Mouse (Mus musculus) lung, embryonic 15.5 days (tissue): ENCODE measurements around the gene Ppp1r12c. TPM values are rescaled to one million over a fixed set of nuclear protein-coding genes. Genes with fewer than 3 reads are reported as not detected.

Experiments used
- ATAC-seq: fragments of 200-750 bp; cut with Nextera tagmentation; 2 replicates; pipeline ENCODE4 v1.8.0; 2017; ENCODE audit warnings: moderate number of reproducible peaks, borderline replicate concordance; ENCODE audit not compliant: low FRiP score, low TSS enrichment; ENCODE audit errors: extremely low read depth
- H3K27ac ChIP-seq: fragments of 300-500 bp; sonication (generic); 2 replicates; pipeline ENCODE4 v1.5.1; 2015; ENCODE audit warnings: moderate library complexity, mild to moderate bottlenecking, inconsistent platforms
- H3K27me3 ChIP-seq: fragments of 300-500 bp; sonication (generic); 2 replicates; pipeline ENCODE4 v1.6.1; 2015; ENCODE audit warnings: inconsistent platforms
- H3K36me3 ChIP-seq: fragments of 300-500 bp; sonication (generic); 2 replicates; pipeline ENCODE4 v1.6.1; 2015; ENCODE audit warnings: inconsistent platforms
- H3K4me1 ChIP-seq: fragments of 300-500 bp; sonication (generic); 2 replicates; pipeline ENCODE4 v1.6.1; 2015; ENCODE audit warnings: inconsistent platforms
- H3K4me2 ChIP-seq: fragments of 300-500 bp; sonication (generic); 2 replicates; pipeline ENCODE4 v1.6.1; 2015; ENCODE audit warnings: inconsistent platforms, mild to moderate bottlenecking, moderate library complexity
- H3K4me3 ChIP-seq: fragments of 300-500 bp; sonication (generic); 2 replicates; pipeline ENCODE4 v1.5.1; 2015; ENCODE audit warnings: mild to moderate bottlenecking, inconsistent platforms
- H3K9ac ChIP-seq: fragments of 300-500 bp; sonication (generic); 2 replicates; pipeline ENCODE4 v1.6.1; 2015; ENCODE audit warnings: inconsistent platforms
- H3K9me3 ChIP-seq: fragments of 300-500 bp; sonication (generic); 2 replicates; pipeline ENCODE4 v1.6.1; 2016; ENCODE audit warnings: inconsistent platforms
- WGBS: fragments of 180-500 bp; shearing (Covaris S2); methylation state at CpG from one replicate; pipeline ENCODE4 v1.1.7; 2015; 5-methylcytosine and 5-hydroxymethylcytosine counted together
- polyA plus RNA-seq: library from polyadenylated mRNA; unstranded; fragments of >200 nt; fragmentation: Nextera tagmentation; extraction: Ambion mirVana; gene quantifications from 2 replicates; pipeline ENCODE4 v1.2.1, GENCODE M21; 2015

Gene Ppp1r12c
- polyA plus RNA-seq, 1 experiment from 2014 or later: 49.0 TPM

- Histone ChIP-seq H3K4me3 (no peak overlapping the region), H3K9ac (no peak overlapping the region), H3K9me3 (no peaks in the 10 kb centered on the region), H3K4me2 (no peak overlapping the region), H3K4me1 (peaks cover 39% of the 10 kb centered on the region), H3K36me3 (no peaks in the 10 kb centered on the region), H3K27ac (no peak overlapping the region), H3K27me3 (no peaks in the 10 kb centered on the region)
- no peak; the same call in 1 of the 2 replicates for ATAC-seq
- WGBS: 49% methylated on average over 6 of the region's 6 CpGs
Observed at GRCm38 (mm10) chr7:4513829-4514712, 12.6 kb upstream of the Ppp1r12c start.

DNA sequence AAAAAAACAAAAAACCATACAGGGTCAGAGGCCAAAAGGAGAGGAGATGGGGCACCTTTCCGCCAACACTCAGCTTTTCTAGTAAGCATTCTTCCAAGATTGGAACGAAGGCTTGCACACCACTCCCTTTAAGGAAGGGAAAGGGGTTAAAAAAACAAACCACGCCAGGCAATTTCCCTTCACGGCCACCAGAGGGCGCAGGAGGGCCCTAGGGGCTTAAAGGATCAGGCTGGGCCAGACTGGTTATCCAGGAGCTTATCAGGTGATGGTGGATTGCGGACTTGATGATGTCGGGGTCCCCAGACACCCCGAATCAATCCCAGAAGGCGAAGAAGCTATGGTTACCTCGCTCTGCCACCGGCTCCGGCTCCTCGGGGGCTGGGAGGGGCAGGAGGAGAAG lies 11.8 kb upstream of the Ppp1r12c start:
- no peak for ATAC-seq
- 28% methylated on average over 13 of the region's 13 CpGs for WGBS
- Histone ChIP-seq H3K27ac (no peak overlapping the region), H3K9me3 (no peaks in the 10 kb centered on the region), H3K4me3 (no peak overlapping the region), H3K9ac (no peak overlapping the region), H3K4me2 (no peak overlapping the region), H3K27me3 (no peaks in the 10 kb centered on the region; the same call in 1 of the 2 replicates), H3K36me3 (no peaks in the 10 kb centered on the region), H3K4me1 (peaks cover 39% of the 10 kb centered on the region)

DNA sequence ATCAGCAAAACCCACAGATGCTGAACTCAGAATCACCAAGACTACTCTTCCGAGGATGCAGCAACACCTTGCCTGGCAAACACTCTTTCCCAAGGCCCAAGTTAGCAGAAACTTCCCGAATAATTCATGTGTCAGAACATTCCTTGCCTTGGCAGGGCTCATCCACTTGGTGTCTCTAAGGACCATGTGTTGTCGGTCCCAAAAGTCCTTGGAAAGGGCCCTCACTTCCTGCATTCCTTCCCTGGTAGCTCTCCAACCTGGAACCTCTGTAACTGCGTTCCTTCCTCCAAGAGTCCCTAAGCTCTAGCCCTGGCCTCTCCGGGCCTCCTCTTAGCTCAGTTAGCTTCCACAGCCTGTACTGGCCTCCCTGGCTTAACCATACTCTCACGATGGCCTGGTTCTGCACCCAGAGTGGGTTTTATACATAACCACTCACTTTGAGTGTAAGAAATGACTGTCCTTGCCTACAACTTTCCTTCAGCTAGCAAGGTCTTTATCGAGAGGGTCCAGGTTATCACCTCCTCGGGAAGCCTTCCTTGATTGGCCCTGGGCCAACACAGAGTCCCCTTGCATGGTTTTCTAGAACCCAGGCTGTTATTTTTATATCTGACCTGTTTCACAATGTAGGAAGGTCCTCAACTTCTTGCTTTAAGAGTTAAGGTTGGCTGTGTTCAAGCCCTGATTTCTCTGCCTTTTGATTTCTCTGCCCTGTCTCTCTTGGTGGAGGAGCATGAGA lies 10.2 kb upstream of the Ppp1r12c start:
- Histone ChIP-seq H3K4me3 (no peak overlapping the region), H3K9me3 (no peaks in the 10 kb centered on the region), H3K27me3 (no peaks in the 10 kb centered on the region; the same call in 1 of the 2 replicates), H3K4me2 (no peak overlapping the region), H3K36me3 (no peaks in the 10 kb centered on the region), H3K4me1 (peaks cover 36% of the 10 kb centered on the region), H3K27ac (no peak overlapping the region; the same call in 1 of the 2 replicates), H3K9ac (no peak overlapping the region)
- 53% methylated on average over 8 of the region's 8 CpGs for WGBS
- no peak for ATAC-seq

DNA sequence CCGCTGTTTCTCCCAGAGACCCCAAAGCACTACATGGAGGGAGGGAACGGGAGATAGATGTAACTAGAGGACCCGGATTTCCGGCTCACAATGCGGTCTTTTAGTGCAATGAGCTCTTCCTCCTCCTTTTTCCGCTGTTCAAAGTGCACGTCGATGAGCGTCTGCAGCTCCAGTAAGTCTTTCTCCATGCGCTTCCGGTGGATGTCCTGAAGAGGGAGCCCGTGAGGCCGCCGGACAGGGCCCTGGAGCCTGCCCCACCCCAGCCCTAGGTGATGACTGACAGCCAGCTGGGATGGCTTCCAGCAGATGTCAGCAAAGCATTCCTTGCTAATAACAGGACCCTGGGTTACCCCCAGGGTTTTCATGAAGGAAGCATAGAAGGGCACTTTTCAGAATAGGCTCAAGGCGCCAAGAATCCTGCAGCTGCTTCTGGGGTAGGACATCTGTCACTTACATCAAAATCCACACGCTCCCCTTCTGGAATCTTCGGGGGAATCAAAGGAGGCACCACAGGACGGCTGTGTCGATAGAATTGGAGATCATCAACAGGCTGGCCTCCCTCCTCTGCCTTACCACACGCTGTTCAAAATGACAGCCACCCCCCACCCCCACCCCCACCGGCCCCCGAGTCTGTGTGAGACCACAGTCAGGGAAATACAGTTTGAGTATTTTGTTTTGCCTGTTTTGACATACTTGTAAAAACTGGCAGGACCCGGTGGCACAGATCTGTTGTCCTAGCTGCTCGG lies 8.6 kb upstream of the Ppp1r12c start:
- Histone ChIP-seq H3K4me2 (peak overlapping the region; percentile 41), H3K4me3 (no peak overlapping the region), H3K27me3 (no peaks in the 10 kb centered on the region; the same call in 1 of the 2 replicates), H3K36me3 (no peaks in the 10 kb centered on the region), H3K4me1 (peaks cover 28% of the 10 kb centered on the region), H3K27ac (peak overlapping the region; percentile 69), H3K9ac (no peak overlapping the region), H3K9me3 (no peaks in the 10 kb centered on the region)
- peak; percentile 93 for ATAC-seq
- 9% methylated on average over 24 of the region's 24 CpGs for WGBS

- no peaks in the 10 kb centered on the region; the same call in 1 of the 2 replicates for H3K27me3 ChIP-seq
- H3K4me1 ChIP-seq: peaks cover 21% of the 10 kb centered on the region
- no peaks in the 10 kb centered on the region for H3K36me3 ChIP-seq
- H3K4me2 ChIP-seq: no peak overlapping the region
- 80% methylated on average over 8 of the region's 8 CpGs for WGBS
- H3K4me3 ChIP-seq: no peak overlapping the region
- no peak for ATAC-seq
- H3K27ac ChIP-seq: no peak overlapping the region
- no peak overlapping the region for H3K9ac ChIP-seq
- H3K9me3 ChIP-seq: no peaks in the 10 kb centered on the region
Observed at GRCm38 (mm10) chr7:4508739-4509116, 7.2 kb upstream of the Ppp1r12c start.

DNA sequence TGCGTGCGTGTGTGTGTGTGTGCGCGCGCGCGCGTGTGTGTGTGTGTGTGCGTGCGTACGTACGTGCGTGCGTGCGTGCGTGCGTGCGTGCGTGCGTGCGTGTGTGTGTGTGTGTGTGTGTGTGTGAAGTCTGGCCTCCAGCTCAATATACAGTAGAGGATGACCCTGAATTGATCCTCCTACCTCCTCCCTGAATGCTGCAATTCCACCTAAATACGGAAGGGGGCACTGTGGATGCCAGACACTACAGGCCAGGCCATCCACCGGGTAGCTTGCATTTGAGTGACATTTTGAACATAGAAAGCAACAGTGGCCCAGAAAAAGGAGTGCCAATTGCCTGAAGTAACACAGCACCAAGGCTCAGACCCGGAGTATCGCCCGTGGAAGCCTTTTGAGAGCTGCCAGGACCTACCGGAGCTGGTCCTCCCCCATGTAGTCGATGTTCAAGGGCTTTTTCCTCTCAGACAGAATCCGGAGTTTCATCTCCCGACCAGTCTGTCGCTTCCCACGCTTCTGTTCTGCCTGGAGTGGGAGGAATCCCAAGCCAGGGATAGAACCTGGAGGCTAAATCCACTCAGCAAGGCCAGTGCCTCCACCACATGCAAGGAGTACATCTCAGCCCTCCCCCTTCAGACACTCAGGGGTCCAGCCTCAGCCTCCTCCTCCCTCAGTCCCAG lies 6.7 kb upstream of the Ppp1r12c start:
- Histone ChIP-seq H3K4me2 (no peak overlapping the region), H3K4me3 (no peak overlapping the region)
- 66% methylated on average over 12 of the region's 32 CpGs for WGBS

GRCm38 (mm10) chr7:4507220-4507619 lies 5.7 kb upstream of the Ppp1r12c start:
- no peak overlapping the region for H3K9ac ChIP-seq
- H3K27me3 ChIP-seq: no peaks in the 10 kb centered on the region; the same call in 1 of the 2 replicates
- 46% methylated on average over 3 of the region's 4 CpGs for WGBS
- no peak overlapping the region for H3K4me3 ChIP-seq
- H3K4me1 ChIP-seq: peaks cover 20% of the 10 kb centered on the region
- H3K27ac ChIP-seq: no peak overlapping the region
- no peak for ATAC-seq
- no peaks in the 10 kb centered on the region for H3K9me3 ChIP-seq
- H3K36me3 ChIP-seq: no peaks in the 10 kb centered on the region
- no peak overlapping the region for H3K4me2 ChIP-seq

More for the DNA sequence above, 6.7 kb upstream of the Ppp1r12c start:
- Histone ChIP-seq H3K9me3 (no peaks in the 10 kb centered on the region), H3K27me3 (no peaks in the 10 kb centered on the region; the same call in 1 of the 2 replicates), H3K4me1 (peaks cover 21% of the 10 kb centered on the region), H3K9ac (no peak overlapping the region), H3K36me3 (no peaks in the 10 kb centered on the region), H3K27ac (no peak overlapping the region)
- no peak for ATAC-seq

GRCm38 (mm10) chr7:4504646-4505435 lies 3.4 kb upstream of the Ppp1r12c start:
- Histone ChIP-seq H3K9me3 (no peaks in the 10 kb centered on the region), H3K27ac (no peak overlapping the region), H3K4me3 (no peak overlapping the region), H3K4me1 (peaks cover 17% of the 10 kb centered on the region), H3K36me3 (no peaks in the 10 kb centered on the region), H3K27me3 (no peaks in the 10 kb centered on the region; the same call in 1 of the 2 replicates), H3K4me2 (no peak overlapping the region), H3K9ac (no peak overlapping the region)
- no peak for ATAC-seq
- 49% methylated on average over 11 of the region's 11 CpGs for WGBS

DNA sequence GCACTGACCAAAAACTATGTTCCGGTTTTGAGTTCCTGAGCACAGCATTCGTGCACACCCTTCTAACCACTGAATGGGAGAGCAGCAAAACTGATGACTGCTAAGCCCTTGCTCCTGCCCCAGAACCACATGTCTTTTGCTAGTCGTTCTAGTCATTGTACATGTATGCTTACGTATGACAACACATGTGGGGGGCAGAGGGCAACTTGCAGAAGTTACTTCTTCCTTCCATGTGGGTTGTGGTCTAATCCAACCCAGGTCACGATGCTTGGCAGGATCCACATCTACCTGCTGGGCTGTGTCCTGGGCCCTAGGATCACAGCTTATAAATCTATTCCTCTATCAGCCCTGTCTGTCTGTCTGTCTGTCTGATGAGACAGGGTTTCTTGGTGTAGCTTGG lies 2.4 kb upstream of the Ppp1r12c start:
- WGBS: 72% methylated on average over 5 of the region's 5 CpGs
- Histone ChIP-seq H3K36me3 (no peaks in the 10 kb centered on the region), H3K4me3 (no peak overlapping the region), H3K4me2 (no peak overlapping the region), H3K27ac (no peak overlapping the region), H3K9ac (no peak overlapping the region), H3K9me3 (no peaks in the 10 kb centered on the region), H3K4me1 (peaks cover 20% of the 10 kb centered on the region), H3K27me3 (no peaks in the 10 kb centered on the region; the same call in 1 of the 2 replicates)
- no peak for ATAC-seq

DNA sequence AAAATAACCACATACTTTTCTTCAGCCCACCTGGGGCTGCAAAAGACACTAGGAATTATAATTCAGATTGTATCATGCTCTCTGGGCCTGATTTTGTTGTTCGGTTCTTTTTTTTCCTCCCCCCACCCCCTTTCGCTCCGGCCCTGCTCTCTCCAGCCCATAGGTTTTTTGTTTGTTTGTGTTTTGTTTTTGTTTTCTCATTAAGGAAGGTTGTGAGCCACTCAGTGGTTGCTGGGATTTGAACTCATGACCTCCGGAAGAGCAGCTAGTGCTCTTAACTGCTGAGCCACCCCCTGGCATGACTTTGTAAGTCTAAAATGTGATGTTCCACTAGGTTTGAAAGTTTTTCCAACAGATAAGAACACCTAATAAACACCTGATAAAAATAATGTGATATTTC lies 1.6 kb upstream of the Ppp1r12c start:
- 77% methylated on average over 4 of the region's 4 CpGs for WGBS
- Histone ChIP-seq H3K27ac (0 out of 2 replicates have a peak overlapping the region, but pooled peaks have one; percentile 96), H3K36me3 (no peaks in the 10 kb centered on the region), H3K27me3 (no peaks in the 10 kb centered on the region), H3K9ac (no peak overlapping the region), H3K4me3 (no peak overlapping the region), H3K4me2 (no peak overlapping the region), H3K9me3 (no peaks in the 10 kb centered on the region), H3K4me1 (peaks cover 27% of the 10 kb centered on the region)
- ATAC-seq: no peak
